Mouse (Mus musculus) gastrocnemius, adult 2 months (tissue): ENCODE data around the gene Slc28a1. TPM values are rescaled to one million over a fixed set of nuclear protein-coding genes. Genes with fewer than 3 reads are reported as not detected.

Source experiments
- DNase-seq: peaks from one replicate; pipeline ENCODE4 v3.0.0; 2022
- H3K27ac ChIP-seq: fragments of 200-600 bp; 2 replicates; pipeline ENCODE4 v1.8.1; 2022; ENCODE audit warnings: mild to moderate bottlenecking
- H3K4me3 ChIP-seq: fragments of 200-600 bp; 2 replicates; pipeline ENCODE4 v1.8.1; 2022; ENCODE audit warnings: mild to moderate bottlenecking, moderate library complexity
- CTCF ChIP-seq: fragments of 200-600 bp; IDR thresholded peaks from 2 replicates; pipeline ENCODE4 v1.8.1; 2022; ENCODE audit warnings: antibody characterized with exemption, mild to moderate bottlenecking, moderate library complexity
- intact Hi-C: fragments of 180-260 bp; cut with DNase I; formaldehyde crosslinking; loops from one replicate; pipeline ENCODE4 v1.15.1; 2025
- total RNA-seq, 2 experiments: library from RNA; stranded (reverse); gene quantifications; 2 replicates each; pipeline ENCODE4 v1.2.3; 2021

The Slc28a1 gene
- total RNA-seq, 2 experiments from 2014 or later = 0.26 to 0.47 TPM

DNA sequence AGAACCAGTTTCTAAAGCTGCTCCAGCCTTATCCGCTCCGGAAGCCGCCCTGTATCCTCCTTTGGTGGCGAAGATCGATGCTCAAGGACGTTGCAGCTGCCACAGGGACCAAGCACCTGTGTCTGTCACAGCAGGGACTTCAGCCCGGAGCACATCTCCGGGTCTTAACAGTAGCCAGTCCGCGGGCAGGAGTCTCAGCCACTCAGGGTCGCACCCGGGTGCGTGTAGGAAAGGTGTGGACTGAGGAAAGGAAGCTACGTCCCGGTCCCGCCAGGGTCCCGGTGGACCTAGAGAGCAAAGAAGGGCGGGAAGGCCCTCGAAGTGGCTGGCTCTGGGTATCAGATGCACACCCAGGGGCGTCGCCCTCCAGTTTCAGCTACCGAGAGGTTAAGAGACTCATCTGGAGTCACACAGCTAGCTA, 97.7 kb downstream of the Slc28a1 start:
- intact Hi-C loops = loop anchor here (2.0 to 5.0 kb wide), 2 partner anchors 45 to 133 kb away; partner anchors contain the start of gene Rps17
- H3K27ac ChIP-seq = peak overlapping the region; percentile 98

DNA sequence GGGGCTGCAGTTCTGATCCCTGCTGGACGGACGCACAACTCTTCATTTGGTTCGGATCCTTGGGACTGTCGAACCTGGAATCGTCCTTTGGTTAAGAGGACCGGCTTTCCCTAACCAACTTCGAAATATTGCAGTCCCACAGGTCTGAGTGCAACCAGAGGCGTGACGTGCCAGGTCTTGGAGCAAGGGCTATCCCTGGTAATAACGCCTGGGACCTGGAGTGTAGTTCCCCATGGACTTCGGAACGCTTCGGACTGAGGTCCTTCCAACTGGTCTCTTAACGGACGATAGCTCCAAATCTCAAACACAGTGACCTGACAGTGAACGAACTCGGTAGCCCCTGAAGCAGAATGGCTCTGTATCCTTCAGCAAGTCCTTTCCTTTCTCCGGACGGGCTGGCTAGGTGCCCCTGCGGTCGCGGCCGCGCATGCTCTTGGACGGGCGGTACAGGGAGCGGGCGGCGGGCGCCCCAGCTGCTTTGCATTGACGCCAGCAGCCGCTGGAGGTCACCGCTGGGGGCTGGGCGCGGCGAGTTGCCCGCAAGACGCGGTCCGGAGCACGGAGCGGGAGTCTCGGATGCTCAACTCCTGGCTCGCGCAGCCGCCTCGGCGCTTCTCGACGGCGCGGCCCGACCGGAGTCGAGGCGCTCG, 98.2 kb downstream of the Slc28a1 start:
- H3K4me3 ChIP-seq = peak overlapping the region; percentile 91
- H3K27ac ChIP-seq = peak overlapping the region; percentile 98
- peak; percentile 98 for DNase-seq
- intact Hi-C loops = loop anchor here (2.0 to 5.0 kb wide), 2 partner anchors 46 to 132 kb away; partner anchors contain the start of gene Rps17
- TF ChIP-seq CTCF = peak; percentile 43

More for the DNA sequence above, 97.7 kb downstream of the Slc28a1 start:
- TF ChIP-seq CTCF = no peak
- DNase-seq = peak; percentile 78
- peak overlapping the region; percentile 91 for H3K4me3 ChIP-seq

GRCm38 (mm10) chr7:81213347-81214152, 99.0 kb downstream of the Slc28a1 start, which contains the start of gene Pde8a:
Gene Pde8a (plus strand): TSS chr7:81213596.
- no peak for TF ChIP-seq CTCF
- intact Hi-C loops = loop anchor here (2.0 to 5.0 kb wide), 2 partner anchors 46 to 131 kb away; partner anchors contain the start of gene Rps17
- Histone ChIP-seq H3K4me3 (peak within 1 kb of the TSS; percentile 91), H3K27ac (peak within 1 kb of the TSS; percentile 98)
- DNase-seq = peak; percentile 58

- DNase-seq = no peak
- peak overlapping the region; percentile 98 for H3K27ac ChIP-seq
- H3K4me3 ChIP-seq = peak overlapping the region; percentile 91
- intact Hi-C loops = loop anchor here (5.0 kb wide), 1 partner anchor 47 kb away; no protein-coding TSS in a partner anchor
- TF ChIP-seq CTCF = no peak
Observed at GRCm38 (mm10) chr7:81214153-81214907, 99.7 kb downstream of the Slc28a1 start.

DNA sequence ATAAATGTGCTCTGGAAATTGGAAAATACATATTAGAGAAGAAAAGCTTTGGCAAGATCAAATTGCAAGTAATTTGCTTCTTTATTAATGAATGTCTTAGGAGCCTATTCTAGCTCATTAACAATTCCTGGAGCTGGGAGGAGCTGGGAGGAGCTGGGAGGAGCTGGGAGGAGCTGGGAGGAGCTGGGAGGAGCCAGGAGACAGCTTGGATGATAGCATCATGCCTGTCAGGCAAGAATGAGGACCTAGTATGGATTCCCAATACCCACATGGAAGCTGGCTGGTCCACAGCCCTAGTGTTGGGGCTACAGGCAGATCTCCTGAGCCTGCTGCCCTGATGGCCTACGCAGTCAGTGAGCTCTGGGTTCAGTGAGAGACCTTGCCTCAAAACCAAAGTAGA, 101.4 kb downstream of the Slc28a1 start:
- H3K4me3 ChIP-seq = no peak overlapping the region
- no peak for TF ChIP-seq CTCF
- no peak overlapping the region for H3K27ac ChIP-seq
- intact Hi-C loops = no loop called here
- no peak for DNase-seq

DNA sequence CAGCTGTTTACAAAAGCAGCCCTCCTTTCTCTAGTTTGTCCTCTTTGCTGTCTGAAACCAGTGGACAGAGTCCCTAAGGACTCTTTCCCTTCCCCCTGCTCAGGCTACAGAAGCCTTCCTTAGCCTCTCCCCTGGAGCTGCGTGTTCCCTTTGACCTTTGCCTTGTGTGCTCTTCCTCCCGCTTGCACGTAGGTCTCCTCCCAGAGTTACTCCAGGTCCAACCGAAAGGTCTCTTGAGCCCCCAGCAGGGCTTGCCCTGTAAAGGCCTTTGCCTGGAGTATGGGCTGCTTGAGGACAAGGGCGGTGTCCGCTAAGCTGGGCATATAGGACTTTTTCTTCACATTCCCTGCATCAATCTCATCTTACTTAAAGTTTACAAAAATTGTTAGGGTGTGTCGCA, 104.7 kb downstream of the Slc28a1 start:
- Histone ChIP-seq H3K27ac (no peak overlapping the region), H3K4me3 (no peak overlapping the region)
- intact Hi-C loops = no loop called here

More for the DNA sequence above, 104.7 kb downstream of the Slc28a1 start:
- no peak for TF ChIP-seq CTCF
- DNase-seq = no peak

Other genes starting within 250 kb of the Slc28a1 start
- 1 to 10 TPM; 2.9 to 3.7 TPM for gene Wdr73, start 213.5 kb upstream of the Slc28a1 start, total RNA-seq
- gene Nmb, start 209.7 kb upstream of the Slc28a1 start, total RNA-seq = 1 to 10 TPM; 3.6 to 4.0 TPM
- gene Sec11a, start 167.0 kb upstream of the Slc28a1 start, total RNA-seq = 10 to 100 TPM; 21.4 to 31.5 TPM
- gene Zfp592, start 121.1 kb upstream of the Slc28a1 start, total RNA-seq = 10 to 100 TPM; 11.6 to 20.1 TPM
- gene Alpk3, start 57.2 kb upstream of the Slc28a1 start, total RNA-seq = 100 to 1,000 TPM; 238 to 380 TPM
- 10 to 100 TPM in 1 of 2 experiments, 1 to 10 TPM in 1; 7.2 to 16.5 TPM for gene Pde8a, start 98.8 kb downstream of the Slc28a1 start, total RNA-seq
- gene Rps17, start 230.5 kb downstream of the Slc28a1 start, total RNA-seq = 100 to 1,000 TPM; 725 to 864 TPM